Mouse (Mus musculus) limb, embryonic 14.5 days (tissue): ENCODE data around the gene Col23a1. TPM values are rescaled to one million over a fixed set of nuclear protein-coding genes. Genes with fewer than 3 reads are reported as not detected.

Experiments used
- ATAC-seq: fragments of 200-750 bp; cut with Nextera tagmentation; 2 replicates; pipeline ENCODE4 v1.8.0; 2017; ENCODE audit warnings: low read depth, moderate number of reproducible peaks, moderate TSS enrichment; ENCODE audit not compliant: low FRiP score
- DNase-seq: peaks from one replicate; pipeline ENCODE4 v3.0.0-alpha.2; 2015; ENCODE audit warnings: low spot score
- H3K27ac ChIP-seq: fragments of 300-500 bp; sonication (generic); replicated peaks from 2 replicates; pipeline ENCODE4 v1.5.1; 2014; ENCODE audit warnings: low read depth, mild to moderate bottlenecking, low read length, moderate library complexity, mixed read lengths
- H3K27me3 ChIP-seq: fragments of 300-500 bp; sonication (generic); 2 replicates; pipeline ENCODE4 v1.6.1; 2014; ENCODE audit warnings: low read length, mixed read lengths; ENCODE audit not compliant: control insufficient read depth, insufficient read depth
- H3K36me3 ChIP-seq: fragments of 300-500 bp; sonication (generic); 2 replicates; pipeline ENCODE4 v1.6.1; 2014; ENCODE audit warnings: mild to moderate bottlenecking, low read length, moderate library complexity, mixed read lengths; ENCODE audit not compliant: control insufficient read depth, insufficient read depth
- H3K4me1 ChIP-seq: fragments of 300-500 bp; sonication (generic); 2 replicates; pipeline ENCODE4 v1.6.1; 2014; ENCODE audit warnings: antibody characterized with exemption, low read length, mixed read lengths; ENCODE audit not compliant: control insufficient read depth, insufficient read depth
- H3K4me2 ChIP-seq: fragments of 300-500 bp; sonication (generic); replicated peaks from 2 replicates; pipeline ENCODE4 v1.6.1; 2014; ENCODE audit warnings: low read depth, mild to moderate bottlenecking, low read length, moderate library complexity; ENCODE audit not compliant: severe bottlenecking
- H3K4me3 ChIP-seq: fragments of 300-500 bp; sonication (generic); replicated peaks from 2 replicates; pipeline ENCODE4 v1.5.1; 2014; ENCODE audit warnings: low read length
- H3K9ac ChIP-seq: fragments of 300-500 bp; sonication (generic); 2 replicates; pipeline ENCODE4 v1.6.1; 2014; ENCODE audit warnings: mild to moderate bottlenecking, low read depth, low read length, moderate library complexity; ENCODE audit not compliant: severe bottlenecking
- H3K9me3 ChIP-seq: fragments of 300-500 bp; sonication (generic); 2 replicates; pipeline ENCODE4 v1.6.1; 2016; ENCODE audit warnings: low read length; ENCODE audit not compliant: control insufficient read depth
- POLR2A ChIP-seq: fragments of 200-500 bp; IDR thresholded peaks from 2 replicates; pipeline ENCODE4 v1.8.0; 2012; ENCODE audit warnings: inconsistent platforms, mild to moderate bottlenecking, moderate library complexity, borderline replicate concordance; ENCODE audit not compliant: insufficient read depth, insufficient read length; ENCODE audit errors: extremely low read depth
- WGBS: fragments of 180-500 bp; shearing (Covaris S2); extraction: QIAGEN DNeasy Blood & Tissue Kit; methylation state at CpG from one replicate; pipeline ENCODE4 v1.1.7; 2014; 5-methylcytosine and 5-hydroxymethylcytosine counted together
- polyA plus RNA-seq, 2 experiments: library from polyadenylated mRNA; depleted of rRNA in 1 of 2; stranded (reverse) in 1 of 2; unstranded in 1 of 2; fragments of >200 nt; fragmentation: Nextera tagmentation in 1 of 2; extraction: Ambion mirVana in 1 of 2; gene quantifications; 2 replicates each; pipeline versions ENCODE4 v1.2.1 to v1.2.3; 2012 to 2014

The Col23a1 gene
- polyA plus RNA-seq, 2 experiments, result 28.0 to 29.4 TPM

DNA sequence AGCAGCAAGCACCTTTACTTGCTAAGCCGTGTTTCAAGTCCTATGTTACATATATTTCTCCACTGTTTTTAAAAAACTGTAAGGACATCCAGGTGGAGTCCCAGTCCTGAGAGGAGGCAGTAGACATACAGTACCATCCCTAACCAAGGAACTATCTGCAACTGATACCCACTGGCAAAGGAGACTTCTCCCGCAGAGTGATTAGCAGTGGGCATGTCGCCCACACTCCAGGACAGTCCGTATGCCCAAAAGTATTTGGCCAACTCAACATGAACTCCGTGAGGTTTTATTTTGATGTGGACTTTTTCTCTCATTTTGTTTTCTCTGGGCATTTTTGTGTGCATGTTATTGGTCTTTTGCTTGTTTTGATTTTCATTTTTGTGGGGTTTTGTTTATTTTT lies 161.6 kb downstream of the Col23a1 start:
- no peak for DNase-seq
- TF ChIP-seq POLR2A, result no peak
- Histone ChIP-seq H3K27ac (no peak overlapping the region), H3K4me2 (no peak overlapping the region), H3K9me3 (0 out of 2 replicates have a peak, but pooled peaks cover 4% of the 10 kb centered on the region), H3K9ac (no peak overlapping the region), H3K27me3 (no peaks in the 10 kb centered on the region), H3K4me1 (peaks cover 4% of the 10 kb centered on the region), H3K4me3 (no peak overlapping the region), H3K36me3 (no peaks in the 10 kb centered on the region)
- ATAC-seq, result no peak
- 86% methylated on average over 5 of the region's 5 CpGs for WGBS

DNA sequence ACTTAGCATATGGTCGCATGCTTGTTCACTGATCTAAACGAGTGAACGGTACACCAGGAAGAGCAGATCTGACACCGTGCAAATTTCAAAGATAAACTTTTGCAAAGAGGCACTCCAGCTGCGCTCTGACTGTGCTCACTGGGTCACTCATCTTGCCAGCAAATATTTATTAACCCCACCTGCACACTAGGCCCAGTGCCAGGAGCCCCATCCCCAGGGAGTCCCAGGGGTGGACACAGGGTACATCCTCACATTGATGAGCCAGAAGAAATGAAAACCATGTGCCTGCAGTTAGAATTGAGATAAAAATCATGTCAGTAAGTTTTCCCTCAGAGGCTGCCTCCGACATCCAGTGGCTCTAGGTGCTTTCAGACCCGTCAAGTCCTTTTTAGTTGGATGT lies 162.2 kb downstream of the Col23a1 start:
- Histone ChIP-seq H3K4me3 (no peak overlapping the region), H3K27ac (no peak overlapping the region), H3K9me3 (0 out of 2 replicates have a peak, but pooled peaks cover 4% of the 10 kb centered on the region), H3K4me1 (no peaks in the 10 kb centered on the region; the same call in 1 of the 2 replicates), H3K9ac (no peak overlapping the region), H3K27me3 (no peaks in the 10 kb centered on the region), H3K36me3 (no peaks in the 10 kb centered on the region), H3K4me2 (no peak overlapping the region)
- ATAC-seq (no peak), DNase-seq (no peak)
- no peak for TF ChIP-seq POLR2A
- WGBS, result 66% methylated on average over 7 of the region's 7 CpGs

DNA sequence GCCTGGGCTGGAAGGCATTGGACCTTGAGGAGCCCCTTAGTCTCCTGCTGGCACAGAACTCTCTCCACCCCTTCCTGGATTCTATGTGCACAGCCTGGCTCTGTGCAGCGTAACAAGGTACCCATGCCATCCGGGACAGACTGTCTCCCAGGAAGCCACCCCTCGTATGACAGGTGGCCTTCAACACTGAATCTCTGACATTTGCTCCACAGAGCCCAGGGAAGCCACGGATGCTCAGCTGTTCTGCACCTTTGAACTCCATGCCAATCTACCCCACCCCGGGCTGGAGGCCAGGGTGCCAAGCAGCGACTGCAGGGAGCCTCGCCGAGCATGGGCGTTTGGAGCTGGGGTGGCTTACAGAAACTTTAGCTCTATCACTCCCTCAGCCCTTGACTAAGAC lies 164.0 kb downstream of the Col23a1 start:
- H3K9ac ChIP-seq, result no peak overlapping the region
- DNase-seq, result no peak
- WGBS, result 90% methylated on average over 9 of the region's 9 CpGs
- no peaks in the 10 kb centered on the region for H3K36me3 ChIP-seq
- TF ChIP-seq POLR2A, result no peak
- H3K4me3 ChIP-seq, result no peak overlapping the region
- no peak overlapping the region for H3K27ac ChIP-seq
- ATAC-seq, result no peak
- 0 out of 2 replicates have a peak, but pooled peaks cover 4% of the 10 kb centered on the region for H3K9me3 ChIP-seq
- no peaks in the 10 kb centered on the region for H3K27me3 ChIP-seq
- no peak overlapping the region for H3K4me2 ChIP-seq
- peaks cover 2% of the 10 kb centered on the region; the same call in 1 of the 2 replicates for H3K4me1 ChIP-seq

DNA sequence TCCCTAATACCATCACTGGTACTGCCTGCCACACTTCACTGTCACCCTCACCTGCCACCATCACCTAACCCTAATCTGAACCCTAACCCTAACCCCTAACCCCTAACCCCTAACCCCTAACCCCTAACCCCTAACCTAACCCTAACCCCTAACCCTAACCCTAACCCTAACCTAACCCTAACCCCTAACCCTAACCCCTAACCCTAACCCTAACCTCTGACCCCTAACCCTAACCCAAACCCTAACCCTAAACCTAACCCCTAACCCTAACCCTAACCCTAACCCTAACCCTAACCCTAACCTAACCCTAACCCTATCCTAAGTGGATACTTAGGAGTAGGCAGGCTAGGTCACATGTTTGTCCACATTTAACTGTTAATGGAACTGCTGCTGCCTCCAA lies 165.8 kb downstream of the Col23a1 start:
- no peak overlapping the region for H3K9ac ChIP-seq
- no peak overlapping the region for H3K27ac ChIP-seq
- ATAC-seq (no peak), DNase-seq (no peak)
- no peak overlapping the region for H3K4me2 ChIP-seq
- no peak overlapping the region for H3K4me3 ChIP-seq
- H3K9me3 ChIP-seq, result 0 out of 2 replicates have a peak, but pooled peaks cover 4% of the 10 kb centered on the region
- TF ChIP-seq POLR2A, result no peak
- H3K27me3 ChIP-seq, result no peaks in the 10 kb centered on the region
- peaks cover 8% of the 10 kb centered on the region; the same call in 1 of the 2 replicates for H3K4me1 ChIP-seq
- no peaks in the 10 kb centered on the region for H3K36me3 ChIP-seq

DNA sequence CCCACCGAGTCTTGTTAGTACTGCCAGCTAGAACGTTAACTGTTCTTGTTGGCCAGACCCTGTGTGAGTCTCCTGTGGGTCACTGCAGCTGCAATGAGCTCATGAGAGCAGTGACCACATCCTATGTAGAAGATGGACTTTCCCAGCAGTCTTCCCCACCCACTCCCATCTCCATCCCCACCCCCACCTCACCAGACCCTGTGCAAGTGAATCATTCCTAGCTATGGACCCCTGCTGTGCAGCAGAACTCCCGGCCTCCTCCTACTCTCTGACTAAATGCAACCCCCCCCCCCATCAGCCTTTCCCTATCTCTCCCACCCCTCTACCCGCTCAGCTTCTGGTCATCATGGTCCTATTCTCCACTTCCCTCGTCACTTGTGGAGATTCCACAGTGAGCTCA lies 167.9 kb downstream of the Col23a1 start:
- ATAC-seq (no peak), DNase-seq (no peak)
- 63% methylated on average over 5 of the region's 5 CpGs for WGBS
- Histone ChIP-seq H3K9me3 (0 out of 2 replicates have a peak, but pooled peaks cover 4% of the 10 kb centered on the region), H3K4me3 (no peak overlapping the region), H3K36me3 (no peaks in the 10 kb centered on the region), H3K4me2 (no peak overlapping the region), H3K27me3 (no peaks in the 10 kb centered on the region), H3K27ac (no peak overlapping the region), H3K4me1 (peaks cover 8% of the 10 kb centered on the region; the same call in 1 of the 2 replicates), H3K9ac (no peak overlapping the region)
- no peak for TF ChIP-seq POLR2A

DNA sequence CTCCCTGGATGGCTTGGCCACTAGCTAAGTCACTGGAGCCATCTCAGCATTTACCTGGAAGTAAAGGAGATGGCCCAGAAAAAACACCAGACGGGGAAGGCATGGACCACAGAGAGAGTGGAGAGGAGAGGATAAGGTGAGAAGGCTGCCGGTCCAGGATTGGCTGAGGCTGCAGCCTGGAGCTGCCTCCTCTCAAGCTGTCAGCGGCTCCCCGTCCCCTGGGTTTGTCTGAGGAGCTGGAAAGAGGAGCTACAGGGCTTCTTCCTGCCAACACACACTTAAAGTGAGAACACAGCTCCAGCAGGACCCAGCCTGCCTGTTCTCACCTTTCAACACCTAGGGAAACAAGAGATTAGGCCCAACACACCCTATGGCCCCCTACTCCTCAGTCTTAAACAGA lies 168.9 kb downstream of the Col23a1 start:
- Histone ChIP-seq H3K27me3 (no peaks in the 10 kb centered on the region), H3K27ac (no peak overlapping the region), H3K36me3 (no peaks in the 10 kb centered on the region), H3K4me3 (no peak overlapping the region), H3K9ac (no peak overlapping the region), H3K9me3 (0 out of 2 replicates have a peak, but pooled peaks cover 4% of the 10 kb centered on the region), H3K4me1 (peaks cover 8% of the 10 kb centered on the region; the same call in 1 of the 2 replicates), H3K4me2 (no peak overlapping the region)
- 40% methylated on average over 4 of the region's 4 CpGs for WGBS
- TF ChIP-seq POLR2A, result no peak
- DNase-seq, result peak; percentile 8
- ATAC-seq, result no peak
